Mouse (Mus musculus): ENCODE measurements at regions not wholly inside any gene's neighbourhood (a gene's known extent, or its start where the extent isn't known, plus 50 kb on each side); places are given as distances from the start of the nearest gene placed in this dataset.

DNA sequence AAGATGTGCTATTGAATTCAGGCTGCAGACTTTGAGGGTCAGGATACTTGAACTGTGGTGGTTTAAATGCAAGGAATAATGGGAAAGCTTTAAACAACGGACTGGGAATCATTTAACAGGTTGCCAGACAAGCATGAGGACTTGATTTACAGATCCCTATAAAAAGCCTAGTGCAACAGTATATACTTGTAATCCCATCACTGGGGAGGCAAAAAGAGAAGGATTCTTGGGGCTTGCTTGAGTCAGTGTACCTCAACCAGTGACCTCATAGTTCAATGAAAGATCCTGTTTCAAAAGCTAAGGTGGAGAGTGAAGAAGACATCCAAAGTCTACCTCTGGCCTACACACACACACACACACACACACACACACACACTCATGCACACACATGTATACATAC, 99.8 kb downstream of the Lrrn1 start:
- Histone ChIP-seq H3K27me3 (no peaks in the 10 kb centered on the region), H3K4me1 (no peaks in the 10 kb centered on the region), H3K4me3 (no peak overlapping the region), H3K27ac (no peak overlapping the region), H3K9me3 (replicated peaks) (no peaks in the 10 kb centered on the region), H3K9ac (no peak overlapping the region), H3K36me3 (ENCODE audit: poor library complexity, severe bottlenecking) (no peaks in the 10 kb centered on the region), H3K4me2 (no peak overlapping the region)
- ATAC-seq: no peak
- WGBS: 77% methylated on average over 1 of the region's 1 CpGs

DNA sequence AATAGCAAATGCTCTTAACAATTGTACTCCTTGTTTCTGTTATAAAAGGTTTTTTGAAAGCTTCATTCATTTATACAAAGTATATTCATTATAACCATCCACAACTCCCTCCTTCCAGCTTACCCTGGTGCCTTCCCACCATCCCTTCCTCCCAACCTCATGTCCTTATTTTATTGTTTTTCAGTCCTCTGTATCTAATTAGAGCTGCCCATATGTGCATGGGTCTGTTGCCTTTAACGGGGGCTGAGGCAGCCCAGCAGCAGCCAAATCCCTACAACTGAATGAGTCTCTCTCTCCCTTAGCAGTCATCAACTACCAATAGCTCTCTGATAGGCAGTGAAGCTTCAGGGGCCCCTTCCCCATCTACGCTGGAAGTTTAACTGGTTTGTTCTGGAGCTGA, 116.2 kb downstream of the Lrrn1 start:
- H3K27me3 ChIP-seq: no peaks in the 10 kb centered on the region
- no peaks in the 10 kb centered on the region for H3K36me3 ChIP-seq (ENCODE audit: poor library complexity, severe bottlenecking)
- WGBS: 53% methylated on average over 2 of the region's 2 CpGs
- no peak overlapping the region for H3K27ac ChIP-seq
- no peaks in the 10 kb centered on the region for H3K9me3 ChIP-seq (replicated peaks)
- no peak overlapping the region for H3K4me2 ChIP-seq
- no peak overlapping the region for H3K9ac ChIP-seq
- peak; percentile 67 for ATAC-seq
- H3K4me3 ChIP-seq: no peak overlapping the region
- no peaks in the 10 kb centered on the region for H3K4me1 ChIP-seq

DNA sequence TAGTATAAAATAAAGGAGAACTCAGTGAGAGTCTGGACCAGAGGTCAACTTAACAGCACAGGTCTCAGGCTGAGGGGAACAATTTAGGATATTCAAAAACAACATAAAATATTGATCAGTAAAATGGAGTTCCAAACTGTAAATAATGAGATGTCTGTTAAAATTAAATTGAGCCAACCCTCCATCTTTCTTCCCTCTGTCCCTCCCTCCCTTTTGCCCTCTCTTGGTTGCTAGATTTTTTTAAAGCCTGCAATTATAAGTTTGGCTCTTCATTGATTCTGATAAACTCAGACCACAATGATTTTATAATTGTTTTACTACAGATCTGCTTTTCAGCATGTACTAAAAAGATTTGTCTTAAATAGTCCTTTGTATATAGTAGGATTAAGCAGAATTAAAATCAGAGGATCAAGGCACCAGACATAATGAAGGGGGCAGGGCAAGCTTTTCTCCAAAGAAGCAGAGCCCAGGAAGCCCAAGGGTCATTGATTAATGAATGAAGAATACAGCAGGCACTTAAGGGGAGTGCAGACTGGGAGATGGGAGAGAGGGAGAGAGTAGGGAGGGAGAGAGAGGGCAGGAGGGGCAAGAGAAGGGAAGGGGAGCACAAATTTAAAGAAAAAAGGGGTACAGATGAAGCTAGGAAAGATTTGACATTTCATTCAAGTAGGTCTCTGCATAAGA, 124.4 kb downstream of the Lrrn1 start:
- peak; percentile 33; the same call in 1 of the 2 replicates for ATAC-seq
- Histone ChIP-seq H3K9ac (no peak overlapping the region), H3K36me3 (ENCODE audit: poor library complexity, severe bottlenecking) (no peaks in the 10 kb centered on the region), H3K4me3 (no peak overlapping the region), H3K9me3 (replicated peaks) (no peaks in the 10 kb centered on the region), H3K4me2 (no peak overlapping the region), H3K4me1 (peaks cover 20% of the 10 kb centered on the region), H3K27ac (no peak overlapping the region), H3K27me3 (no peaks in the 10 kb centered on the region)

DNA sequence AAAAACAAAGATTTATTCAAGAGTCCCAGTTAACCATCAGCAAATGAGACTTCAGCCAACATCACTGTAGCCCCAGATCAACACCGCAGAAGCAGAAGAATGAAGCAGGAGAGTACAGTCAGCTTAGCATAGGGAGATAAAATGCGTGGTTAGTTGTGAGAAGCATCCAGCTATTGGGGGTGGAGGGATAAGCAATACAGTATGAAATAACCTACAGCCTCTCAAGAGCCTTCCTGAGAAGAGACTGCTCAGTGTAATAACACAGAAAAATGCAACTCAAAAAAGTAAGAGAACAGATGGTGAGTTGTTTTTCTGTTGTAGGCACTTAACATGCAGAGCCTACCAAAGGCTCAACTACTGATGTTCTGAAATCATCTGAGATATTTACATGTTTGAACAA, 128.2 kb downstream of the Lrrn1 start:
- H3K9me3 ChIP-seq (replicated peaks): no peaks in the 10 kb centered on the region
- H3K27me3 ChIP-seq: no peaks in the 10 kb centered on the region
- no peak overlapping the region for H3K4me2 ChIP-seq
- no peak overlapping the region for H3K27ac ChIP-seq
- WGBS: 98% methylated on average over 2 of the region's 2 CpGs
- peaks cover 20% of the 10 kb centered on the region for H3K4me1 ChIP-seq
- ATAC-seq: no peak
- no peak overlapping the region for H3K4me3 ChIP-seq
- H3K36me3 ChIP-seq (ENCODE audit: poor library complexity, severe bottlenecking): no peaks in the 10 kb centered on the region
- no peak overlapping the region for H3K9ac ChIP-seq

DNA sequence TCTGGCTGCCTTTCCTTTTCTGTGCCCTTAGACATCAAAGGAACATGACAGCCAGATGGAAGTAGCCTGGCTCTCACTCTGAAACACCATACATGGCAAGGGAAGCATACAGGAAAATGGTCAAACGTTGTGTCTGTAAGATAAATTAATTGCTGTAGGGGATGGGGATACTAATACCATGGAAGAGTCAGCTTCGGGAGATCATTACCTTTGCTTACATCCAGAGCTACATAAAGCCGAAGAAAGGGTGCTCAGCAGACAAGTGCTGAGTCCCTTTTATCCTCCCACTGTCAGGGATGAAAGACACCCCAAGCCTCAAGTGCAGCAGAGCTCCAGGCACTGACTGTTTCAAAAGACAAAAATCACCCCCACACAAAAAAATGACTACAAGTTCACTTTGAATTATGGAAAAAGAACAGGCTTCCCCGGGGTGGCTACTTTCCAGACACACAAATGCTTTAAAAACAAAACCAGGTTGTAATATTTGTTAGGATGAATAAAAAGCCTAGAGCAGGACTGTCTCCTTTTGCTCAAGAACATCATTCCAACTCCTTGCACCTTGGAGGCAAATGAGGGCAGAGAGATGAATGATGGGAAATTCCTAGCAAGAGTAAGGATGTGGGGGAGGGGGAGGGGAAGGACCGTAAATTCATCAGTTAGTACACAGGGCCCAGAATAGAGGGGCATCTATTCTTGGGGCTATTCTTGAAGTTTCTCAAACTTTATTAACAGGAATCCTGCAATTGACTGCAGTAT, 131.6 kb downstream of the Lrrn1 start:
- no peak overlapping the region for H3K9ac ChIP-seq
- 0 out of 2 replicates have a peak, but pooled peaks cover 3% of the 10 kb centered on the region for H3K4me1 ChIP-seq
- no peak overlapping the region for H3K27ac ChIP-seq
- 61% methylated on average over 5 of the region's 5 CpGs for WGBS
- H3K27me3 ChIP-seq: no peaks in the 10 kb centered on the region
- H3K4me2 ChIP-seq: no peak overlapping the region
- no peaks in the 10 kb centered on the region for H3K36me3 ChIP-seq (ENCODE audit: poor library complexity, severe bottlenecking)
- peak; percentile 36; the same call in 1 of the 2 replicates for ATAC-seq
- H3K4me3 ChIP-seq: no peak overlapping the region
- no peaks in the 10 kb centered on the region for H3K9me3 ChIP-seq (replicated peaks)

DNA sequence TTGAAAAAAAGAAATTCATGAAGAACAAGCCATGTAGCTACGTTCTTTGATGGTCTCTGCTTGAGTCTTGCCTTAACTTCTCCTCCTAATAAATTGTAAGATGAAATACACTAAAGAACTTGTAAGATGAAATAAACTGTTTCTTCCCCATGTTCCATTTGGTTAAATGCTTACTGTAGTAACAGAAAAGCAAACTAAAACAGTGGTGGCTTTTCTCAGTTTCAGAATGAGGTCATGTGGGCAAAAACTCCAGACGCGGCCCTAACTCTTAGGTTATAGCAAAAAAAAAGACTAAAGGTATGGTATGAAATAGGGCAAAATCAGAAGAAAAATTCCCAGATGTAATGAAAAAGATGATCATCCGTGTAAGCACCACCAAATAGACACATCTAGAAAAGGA, 169.7 kb downstream of the Lrrn1 start:
- no peaks in the 10 kb centered on the region for H3K9me3 ChIP-seq (replicated peaks)
- no peak overlapping the region for H3K27ac ChIP-seq
- no peak overlapping the region for H3K4me3 ChIP-seq
- no peak for ATAC-seq
- H3K9ac ChIP-seq: no peak overlapping the region
- H3K36me3 ChIP-seq (ENCODE audit: poor library complexity, severe bottlenecking): no peaks in the 10 kb centered on the region
- no peaks in the 10 kb centered on the region for H3K27me3 ChIP-seq
- 94% methylated on average over 4 of the region's 4 CpGs for WGBS
- no peaks in the 10 kb centered on the region for H3K4me1 ChIP-seq
- no peak overlapping the region for H3K4me2 ChIP-seq

DNA sequence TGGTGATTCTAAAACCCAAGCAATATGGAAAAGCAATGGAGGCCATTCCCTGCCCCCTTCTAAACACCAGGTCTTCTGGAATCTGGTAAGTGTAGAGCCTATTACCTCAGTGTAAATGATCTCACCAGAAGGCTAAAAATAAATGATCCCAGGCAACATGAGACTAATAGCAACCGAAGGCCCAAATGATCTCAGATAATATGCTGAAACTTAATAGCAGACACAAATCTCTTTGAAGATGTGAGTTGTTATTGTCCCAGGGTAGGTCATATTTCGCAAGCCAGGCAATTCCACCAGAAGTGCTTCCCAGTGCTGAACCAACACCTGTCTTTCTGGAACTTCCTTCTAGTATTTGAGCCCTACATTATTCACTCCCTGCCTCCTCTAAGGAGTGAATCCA, 178.6 kb downstream of the Lrrn1 start:
- H3K9ac ChIP-seq: no peak overlapping the region
- H3K9me3 ChIP-seq (replicated peaks): no peaks in the 10 kb centered on the region
- no peaks in the 10 kb centered on the region for H3K27me3 ChIP-seq
- WGBS: 82% methylated on average over 2 of the region's 2 CpGs
- no peaks in the 10 kb centered on the region for H3K36me3 ChIP-seq (ENCODE audit: poor library complexity, severe bottlenecking)
- H3K27ac ChIP-seq: no peak overlapping the region
- no peak for ATAC-seq
- no peak overlapping the region for H3K4me2 ChIP-seq
- no peak overlapping the region for H3K4me3 ChIP-seq
- H3K4me1 ChIP-seq: peaks cover 21% of the 10 kb centered on the region

DNA sequence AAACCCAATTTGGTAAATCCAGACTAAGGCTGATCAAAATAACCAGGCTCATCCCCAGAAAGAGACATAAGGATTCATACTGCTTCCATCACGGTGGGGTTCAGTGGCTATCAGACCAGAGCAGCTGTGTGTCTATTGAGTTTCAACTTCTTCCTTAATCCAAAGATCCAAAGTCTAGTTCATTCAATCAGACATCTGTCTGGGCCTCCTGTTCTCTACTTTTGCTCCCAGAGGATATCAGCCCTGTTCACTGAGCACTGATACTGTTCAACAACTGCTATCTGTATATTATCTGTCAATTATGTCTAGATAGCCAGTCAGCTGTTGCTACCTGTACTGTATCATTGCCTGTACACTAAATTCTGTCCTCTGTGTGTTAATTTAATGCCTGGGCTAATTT, 179.0 kb downstream of the Lrrn1 start:
- 92% methylated on average over 1 of the region's 1 CpGs for WGBS
- H3K27ac ChIP-seq: no peak overlapping the region
- peaks cover 25% of the 10 kb centered on the region for H3K4me1 ChIP-seq
- no peak overlapping the region for H3K4me2 ChIP-seq
- no peak overlapping the region for H3K4me3 ChIP-seq
- H3K36me3 ChIP-seq (ENCODE audit: poor library complexity, severe bottlenecking): no peaks in the 10 kb centered on the region
- no peak overlapping the region for H3K9ac ChIP-seq
- no peak for ATAC-seq
- no peaks in the 10 kb centered on the region for H3K9me3 ChIP-seq (replicated peaks)
- H3K27me3 ChIP-seq: no peaks in the 10 kb centered on the region

DNA sequence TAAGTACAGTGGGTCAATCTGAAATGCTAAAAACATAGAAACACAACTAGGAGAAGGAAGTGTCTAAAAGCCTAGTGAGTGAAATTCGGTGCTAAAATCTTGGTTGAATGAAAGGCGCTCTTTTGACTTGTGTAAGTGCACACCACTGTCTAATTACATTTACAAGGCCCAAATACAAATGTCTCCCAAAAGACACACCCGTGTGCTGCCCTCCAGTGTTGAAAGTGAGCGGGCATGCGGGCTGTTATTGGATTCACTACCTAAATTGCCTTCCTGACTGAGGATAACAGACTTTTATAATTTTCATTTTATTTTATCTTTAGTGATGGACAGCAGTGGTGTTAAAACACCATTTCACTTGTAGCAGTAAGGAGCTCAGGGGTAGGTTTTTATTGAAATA, 180.8 kb downstream of the Lrrn1 start:
- H3K9ac ChIP-seq: no peak overlapping the region
- peaks cover 31% of the 10 kb centered on the region for H3K4me1 ChIP-seq
- H3K4me2 ChIP-seq: no peak overlapping the region
- WGBS: 41% methylated on average over 5 of the region's 5 CpGs
- H3K4me3 ChIP-seq: no peak overlapping the region
- H3K36me3 ChIP-seq (ENCODE audit: poor library complexity, severe bottlenecking): no peaks in the 10 kb centered on the region
- H3K27ac ChIP-seq: no peak overlapping the region
- no peaks in the 10 kb centered on the region for H3K27me3 ChIP-seq
- ATAC-seq: no peak
- H3K9me3 ChIP-seq (replicated peaks): no peaks in the 10 kb centered on the region

DNA sequence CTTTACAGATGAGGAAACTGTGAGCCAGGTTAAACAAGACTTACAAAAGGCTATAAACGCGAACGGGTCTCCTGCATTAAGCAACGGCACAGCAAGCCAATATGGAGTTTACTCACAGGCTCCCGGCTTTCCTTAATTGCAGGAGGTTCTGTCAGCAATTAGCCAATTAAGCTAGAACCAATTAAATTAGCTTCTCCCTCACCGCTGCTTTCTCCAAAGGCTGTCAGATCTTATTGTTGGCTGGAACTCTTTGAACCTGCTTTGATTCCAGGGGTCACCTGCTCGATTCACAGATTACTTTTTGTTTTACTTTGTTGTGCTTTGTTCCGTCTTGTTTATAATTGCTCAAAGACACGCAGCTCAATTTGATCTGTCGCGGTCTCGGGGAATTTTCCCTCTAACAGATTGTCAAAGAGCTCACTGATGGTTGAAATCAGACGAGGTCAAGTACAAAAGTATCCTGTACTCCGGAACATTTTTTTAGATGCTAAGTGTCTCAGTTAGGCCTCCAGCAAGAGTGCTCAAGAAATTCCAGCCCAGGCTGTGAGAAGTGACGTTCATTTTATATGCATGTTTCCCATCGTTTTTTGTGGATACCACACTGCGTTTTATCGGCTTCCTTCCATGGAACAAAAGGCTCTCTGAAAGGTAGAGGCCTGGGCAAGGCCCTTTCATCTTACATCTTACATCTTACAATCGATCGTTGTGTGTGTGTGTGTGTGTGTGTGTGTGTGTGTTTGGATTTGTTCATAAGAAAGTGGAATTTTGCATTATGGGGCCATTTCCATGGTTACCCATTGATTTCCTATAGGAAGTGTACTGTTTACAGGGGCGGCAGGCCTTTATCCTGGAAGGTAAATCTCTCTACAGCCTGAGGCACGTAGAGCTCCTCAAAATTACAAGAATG, 181.9 kb downstream of the Lrrn1 start:
- WGBS: 1% methylated on average over 22 of the region's 22 CpGs
- peak overlapping the region; percentile 36 for H3K4me2 ChIP-seq

DNA sequence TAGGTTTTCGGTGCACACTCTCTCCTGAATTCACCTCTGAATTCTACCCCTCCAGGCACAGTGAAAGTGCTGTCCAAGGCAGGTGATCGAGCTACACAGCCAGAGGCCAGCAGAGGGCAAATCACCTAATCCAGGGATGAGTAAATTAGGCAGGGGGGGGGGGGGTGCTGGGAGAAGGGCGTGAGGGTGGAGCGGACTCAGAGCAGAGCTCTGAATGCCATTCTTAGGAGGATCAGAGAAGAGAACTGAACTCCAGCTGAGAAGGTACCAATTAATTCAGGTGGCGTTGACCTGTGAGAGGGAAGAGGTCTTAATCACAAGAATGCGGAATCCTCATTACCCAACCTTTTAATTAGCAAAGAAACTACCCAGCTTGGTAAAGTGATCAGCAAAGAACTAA, 183.5 kb downstream of the Lrrn1 start:
- WGBS: 3% methylated on average over 6 of the region's 6 CpGs
- no peaks in the 10 kb centered on the region for H3K27me3 ChIP-seq
- H3K4me2 ChIP-seq: peak overlapping the region; percentile 36
- peak overlapping the region; percentile 66; the same call in 1 of the 2 replicates for H3K27ac ChIP-seq
- no peaks in the 10 kb centered on the region for H3K36me3 ChIP-seq (ENCODE audit: poor library complexity, severe bottlenecking)
- H3K9me3 ChIP-seq (replicated peaks): no peaks in the 10 kb centered on the region
- H3K4me1 ChIP-seq: peaks cover 31% of the 10 kb centered on the region
- no peak overlapping the region for H3K4me3 ChIP-seq
- peak; percentile 27; the same call in 1 of the 2 replicates for ATAC-seq
- H3K9ac ChIP-seq: no peak overlapping the region

More for the DNA sequence above, 181.9 kb downstream of the Lrrn1 start:
- peak overlapping the region; percentile 66 for H3K27ac ChIP-seq
- no peaks in the 10 kb centered on the region for H3K27me3 ChIP-seq
- H3K9me3 ChIP-seq (replicated peaks): no peaks in the 10 kb centered on the region
- no peak overlapping the region for H3K4me3 ChIP-seq
- no peaks in the 10 kb centered on the region for H3K36me3 ChIP-seq (ENCODE audit: poor library complexity, severe bottlenecking)
- H3K4me1 ChIP-seq: peaks cover 31% of the 10 kb centered on the region
- H3K9ac ChIP-seq: no peak overlapping the region
- ATAC-seq: peak; percentile 79

DNA sequence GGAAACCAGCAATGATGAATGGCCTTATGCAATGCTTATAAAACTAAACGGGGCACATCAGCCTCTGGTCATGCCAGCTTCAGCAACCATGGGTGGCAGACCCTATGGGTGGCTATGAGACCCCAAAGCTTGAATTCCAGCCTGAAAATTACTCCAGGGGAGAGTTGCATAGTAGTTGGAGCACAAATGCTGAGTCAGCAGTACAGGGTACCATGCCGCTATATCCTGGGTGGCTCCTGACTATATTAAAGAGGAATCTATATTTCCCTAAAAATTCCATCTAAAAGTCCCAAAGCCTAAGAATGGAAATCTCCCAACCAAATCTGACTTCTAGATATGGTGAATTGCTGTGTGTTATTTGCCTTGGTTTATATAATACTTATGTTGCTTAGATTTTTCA, 187.6 kb downstream of the Lrrn1 start:
- H3K4me1 ChIP-seq: peaks cover 21% of the 10 kb centered on the region
- H3K36me3 ChIP-seq (ENCODE audit: poor library complexity, severe bottlenecking): no peaks in the 10 kb centered on the region
- H3K9ac ChIP-seq: no peak overlapping the region
- H3K9me3 ChIP-seq (replicated peaks): no peaks in the 10 kb centered on the region
- H3K4me2 ChIP-seq: no peak overlapping the region
- H3K4me3 ChIP-seq: no peak overlapping the region
- no peak overlapping the region for H3K27ac ChIP-seq
- ATAC-seq: no peak
- H3K27me3 ChIP-seq: no peaks in the 10 kb centered on the region
- WGBS: 95% methylated on average over 2 of the region's 2 CpGs
